Mouse (Mus musculus): ENCODE measurements around the gene Gm9803. TPM values are rescaled to one million over a fixed set of nuclear protein-coding genes. Genes with fewer than 3 reads are reported as not detected.
A peak's percentile ranks its signal among the peaks of the same experiment; 100 is the strongest.
"Not testable (repeated sequence)": the region's sequence is repeated elsewhere in the genome, so short reads cannot be mapped to it uniquely, and the experiment has no call there.

Gm9803 gene
- polyA plus RNA-seq (2016; fragmentation: Nextera tagmentation; extraction: Ambion mirVana): 13.9 and 14.3 TPM in 2 replicates

DNA sequence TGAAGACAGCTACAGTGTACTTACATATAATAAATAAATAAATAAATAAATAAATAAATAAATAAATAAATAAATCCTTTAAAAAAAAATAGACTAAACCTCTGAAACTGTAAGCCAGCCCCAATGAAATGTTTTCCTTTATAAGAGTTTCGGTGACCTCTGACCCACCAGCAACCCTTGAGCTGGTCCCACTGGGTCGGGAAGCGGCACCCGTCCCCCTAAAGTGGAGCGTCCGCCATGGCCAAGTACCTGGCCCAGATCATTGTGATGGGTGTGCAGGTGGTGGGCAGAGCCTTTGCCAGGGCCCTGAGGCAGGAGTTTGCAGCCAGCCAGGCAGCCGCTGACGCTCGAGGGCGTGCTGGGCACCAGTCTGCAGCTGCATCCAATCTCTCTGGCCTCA lies at the start of gene Gm9803:
Gene Gm9803 (plus strand): TSS at position 154 of the 400 bp plus-strand sequence.
- H3K27me3 ChIP-seq (replicated peaks; ENCODE audit: low read depth, poor library complexity, severe bottlenecking); H3K4me3 ChIP-seq; H3K27ac ChIP-seq (replicated peaks); DNase-seq (ENCODE audit: low spot score); H3K9me3 ChIP-seq: not testable (repeated sequence)
- 94% methylated on average over 10 of the region's 10 CpGs for WGBS
- H3K36me3 ChIP-seq (replicated peaks): peaks cover 45% of the 10 kb centered on the region
- peaks cover 19% of the 10 kb centered on the region for H3K4me1 ChIP-seq

- no peak overlapping the region for H3K4me3 ChIP-seq
- no peak for DNase-seq (ENCODE audit: low spot score)
- H3K9me3 ChIP-seq: no peaks in the 10 kb centered on the region
- no peaks in the 10 kb centered on the region for H3K27me3 ChIP-seq (replicated peaks; ENCODE audit: low read depth, poor library complexity, severe bottlenecking)
- H3K27ac ChIP-seq (replicated peaks): no peak overlapping the region
- H3K36me3 ChIP-seq (replicated peaks): no peaks in the 10 kb centered on the region
- peaks cover 17% of the 10 kb centered on the region for H3K4me1 ChIP-seq
- 59% methylated on average over 4 of the region's 4 CpGs for WGBS
These were observed 48.5 kb upstream of the Gm9803 start for GRCm38 (mm10) chr10:43475376-43475775.

DNA sequence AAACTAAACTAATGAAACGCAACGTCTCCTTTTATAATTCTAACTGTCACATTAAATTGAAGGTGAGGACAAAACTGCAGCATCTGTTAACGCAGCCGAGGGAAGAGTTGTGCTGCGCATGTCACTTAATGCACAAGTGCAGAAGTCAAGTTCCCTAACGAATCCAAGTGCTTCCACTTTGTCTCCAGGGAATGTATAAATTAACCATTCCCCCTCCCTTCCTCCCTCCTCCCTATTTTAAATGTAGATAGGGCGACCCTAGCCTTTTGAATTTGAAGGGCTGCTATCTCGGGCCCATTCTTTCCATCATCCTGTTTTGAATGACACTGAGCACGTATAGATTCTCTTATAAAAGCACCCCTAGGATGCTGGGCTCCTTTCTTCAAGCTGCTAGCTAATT lies 46.4 kb upstream of the Gm9803 start:
- peak overlapping the region; percentile 86 for H3K4me3 ChIP-seq
- H3K9me3 ChIP-seq: no peaks in the 10 kb centered on the region
- DNase-seq (ENCODE audit: low spot score): peak; percentile 22
- WGBS: 6% methylated on average over 9 of the region's 9 CpGs
- H3K36me3 ChIP-seq (replicated peaks): no peaks in the 10 kb centered on the region
- H3K4me1 ChIP-seq: peaks cover 38% of the 10 kb centered on the region
- H3K27ac ChIP-seq (replicated peaks): peak overlapping the region; percentile 100
- no peaks in the 10 kb centered on the region for H3K27me3 ChIP-seq (replicated peaks; ENCODE audit: low read depth, poor library complexity, severe bottlenecking)

DNA sequence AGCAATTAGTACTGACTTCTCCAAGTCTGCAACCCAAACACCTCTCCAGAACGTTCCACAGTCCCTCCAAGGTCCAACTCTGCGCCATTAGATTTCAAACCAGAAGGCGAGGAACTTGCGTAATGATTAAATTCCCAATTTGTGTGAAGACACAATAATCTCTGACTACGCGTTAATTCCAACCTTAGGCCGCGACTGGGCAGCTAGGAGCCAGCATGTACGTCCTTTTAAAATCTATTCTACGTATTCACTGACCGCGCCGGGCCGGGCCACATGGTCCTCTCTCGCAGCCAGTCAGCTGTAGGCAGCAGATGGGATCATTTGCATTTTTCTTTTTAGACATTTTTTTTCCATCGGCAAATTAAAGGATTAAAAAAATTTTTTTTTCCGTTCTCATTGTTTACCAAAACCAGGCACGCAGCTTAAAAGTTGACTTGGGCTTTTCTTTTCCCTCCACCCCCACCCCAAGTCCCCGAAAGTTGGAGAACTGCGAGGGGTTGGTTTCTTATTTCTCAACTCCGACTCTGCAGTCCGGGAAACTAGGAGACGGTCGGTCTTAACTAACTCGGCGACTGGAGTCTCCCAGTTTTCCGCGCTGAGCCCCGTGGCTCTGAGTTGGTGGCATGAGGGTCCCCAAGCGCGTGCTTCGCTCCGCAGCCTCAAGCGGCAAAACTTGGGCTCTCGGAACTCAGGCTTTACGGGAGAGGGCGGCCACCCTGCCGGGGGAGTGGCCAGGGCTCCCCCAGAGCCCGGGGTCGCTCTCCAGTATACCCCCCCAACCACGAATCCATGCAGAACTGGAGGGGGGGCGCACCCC lies 45.8 kb upstream of the Gm9803 start:
- WGBS: under 1% methylated on average over 42 of the region's 42 CpGs

DNA sequence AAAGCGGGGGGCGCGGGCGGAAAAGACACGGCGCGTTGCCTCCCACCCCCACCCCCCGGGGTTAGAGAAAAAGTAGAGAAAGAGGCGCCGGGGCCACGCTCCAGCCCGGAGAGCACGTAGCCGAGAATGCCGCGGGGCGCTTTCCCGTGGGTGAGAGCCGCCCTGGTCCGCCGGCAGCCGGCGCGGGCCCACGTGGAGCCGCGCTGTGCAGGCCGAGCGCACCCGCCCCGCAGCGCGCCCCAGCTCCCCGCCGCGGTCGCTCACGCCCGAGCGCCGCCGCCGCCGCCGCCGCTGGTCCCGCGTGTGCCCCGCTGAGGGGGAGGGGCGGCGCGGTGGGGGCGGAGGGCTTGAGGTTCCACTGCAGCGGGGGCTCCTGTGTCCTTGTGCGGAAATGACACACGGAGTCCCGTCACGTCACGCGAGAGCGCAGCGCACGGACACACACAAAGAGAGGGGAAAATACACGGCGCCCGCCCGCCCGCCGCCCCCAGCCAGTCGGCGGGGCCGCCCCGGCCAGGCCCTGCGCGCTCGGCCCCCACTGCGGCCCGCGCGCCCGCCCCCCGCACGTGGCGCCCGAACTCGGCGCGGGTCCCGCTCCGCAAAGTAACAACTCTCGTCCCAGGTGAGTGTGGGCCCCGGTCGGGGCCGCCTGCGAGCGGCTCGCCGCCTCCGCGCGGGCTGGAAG lies 45.0 kb upstream of the Gm9803 start, which contains the start of gene Bend3:
Gene Bend3 (plus strand): TSS at position 81 of the 685 bp plus-strand sequence.
- H3K9me3 ChIP-seq: no peaks in the 10 kb centered on the region
- peak within 1 kb of the TSS; percentile 100 for H3K27ac ChIP-seq (replicated peaks)
- DNase-seq (ENCODE audit: low spot score): peak; percentile 81
- H3K4me1 ChIP-seq: peaks cover 51% of the 10 kb centered on the region
- no peaks in the 10 kb centered on the region for H3K27me3 ChIP-seq (replicated peaks; ENCODE audit: low read depth, poor library complexity, severe bottlenecking)
- H3K4me3 ChIP-seq: peak within 1 kb of the TSS; percentile 86
- WGBS: under 1% methylated on average over 101 of the region's 101 CpGs
- H3K36me3 ChIP-seq (replicated peaks): no peaks in the 10 kb centered on the region

More for the DNA sequence above, 45.8 kb upstream of the Gm9803 start:
- peaks cover 44% of the 10 kb centered on the region for H3K4me1 ChIP-seq
- H3K27me3 ChIP-seq (replicated peaks; ENCODE audit: low read depth, poor library complexity, severe bottlenecking): no peaks in the 10 kb centered on the region
- H3K4me3 ChIP-seq: peak overlapping the region; percentile 86
- H3K9me3 ChIP-seq: no peaks in the 10 kb centered on the region
- DNase-seq (ENCODE audit: low spot score): peak; percentile 85
- no peaks in the 10 kb centered on the region for H3K36me3 ChIP-seq (replicated peaks)
- H3K27ac ChIP-seq (replicated peaks): peak overlapping the region; percentile 100

GRCm38 (mm10) chr10:43479436-43480157 lies 44.3 kb upstream of the Gm9803 start:
- H3K9me3 ChIP-seq: no peaks in the 10 kb centered on the region
- peak overlapping the region; percentile 100 for H3K27ac ChIP-seq (replicated peaks)
- no peaks in the 10 kb centered on the region for H3K27me3 ChIP-seq (replicated peaks; ENCODE audit: low read depth, poor library complexity, severe bottlenecking)
- no peaks in the 10 kb centered on the region for H3K36me3 ChIP-seq (replicated peaks)
- WGBS: under 1% methylated on average over 102 of the region's 103 CpGs
- peak; percentile 90 for DNase-seq (ENCODE audit: low spot score)
- H3K4me3 ChIP-seq: peak overlapping the region; percentile 86
- peaks cover 54% of the 10 kb centered on the region for H3K4me1 ChIP-seq

GRCm38 (mm10) chr10:43480227-43480849 lies 43.5 kb upstream of the Gm9803 start:
- Histone ChIP-seq H3K36me3 (replicated peaks) (no peaks in the 10 kb centered on the region), H3K4me3 (peak overlapping the region; percentile 86), H3K9me3 (no peaks in the 10 kb centered on the region), H3K27ac (replicated peaks) (peak overlapping the region; percentile 100), H3K4me1 (peaks cover 54% of the 10 kb centered on the region), H3K27me3 (replicated peaks; ENCODE audit: low read depth, poor library complexity, severe bottlenecking) (no peaks in the 10 kb centered on the region)
- no peak for DNase-seq (ENCODE audit: low spot score)
- 3% methylated on average over 13 of the region's 13 CpGs for WGBS

GRCm38 (mm10) chr10:43481179-43481578 lies 42.7 kb upstream of the Gm9803 start:
- H3K36me3 ChIP-seq (replicated peaks): peaks cover 7% of the 10 kb centered on the region
- peaks cover 54% of the 10 kb centered on the region for H3K4me1 ChIP-seq
- no peak for DNase-seq (ENCODE audit: low spot score)
- no peaks in the 10 kb centered on the region for H3K9me3 ChIP-seq
- H3K27me3 ChIP-seq (replicated peaks; ENCODE audit: low read depth, poor library complexity, severe bottlenecking): no peaks in the 10 kb centered on the region
- H3K4me3 ChIP-seq: peak overlapping the region; percentile 86
- no peak overlapping the region for H3K27ac ChIP-seq (replicated peaks)
- 30% methylated on average over 4 of the region's 4 CpGs for WGBS

DNA sequence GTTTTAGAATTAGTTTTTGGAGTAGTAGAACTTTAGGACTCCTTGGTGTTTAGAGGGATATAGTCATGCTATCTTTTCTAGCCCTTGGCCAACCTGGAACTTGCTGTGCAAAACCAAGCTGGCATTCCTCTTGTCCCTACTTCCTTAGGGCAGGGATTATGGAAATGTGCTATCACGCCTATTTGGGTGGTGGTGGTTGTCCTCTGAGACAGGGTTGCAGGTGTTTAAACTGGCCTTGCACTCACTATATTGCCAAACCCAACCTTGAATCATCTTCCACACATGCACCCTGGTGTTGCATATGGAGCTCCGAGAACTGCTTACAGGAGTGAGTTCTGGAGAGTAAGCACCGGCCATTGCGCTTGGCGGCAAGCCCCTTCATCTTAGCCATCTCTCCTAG lies 41.9 kb upstream of the Gm9803 start:
- H3K4me1 ChIP-seq: peaks cover 50% of the 10 kb centered on the region

DNA sequence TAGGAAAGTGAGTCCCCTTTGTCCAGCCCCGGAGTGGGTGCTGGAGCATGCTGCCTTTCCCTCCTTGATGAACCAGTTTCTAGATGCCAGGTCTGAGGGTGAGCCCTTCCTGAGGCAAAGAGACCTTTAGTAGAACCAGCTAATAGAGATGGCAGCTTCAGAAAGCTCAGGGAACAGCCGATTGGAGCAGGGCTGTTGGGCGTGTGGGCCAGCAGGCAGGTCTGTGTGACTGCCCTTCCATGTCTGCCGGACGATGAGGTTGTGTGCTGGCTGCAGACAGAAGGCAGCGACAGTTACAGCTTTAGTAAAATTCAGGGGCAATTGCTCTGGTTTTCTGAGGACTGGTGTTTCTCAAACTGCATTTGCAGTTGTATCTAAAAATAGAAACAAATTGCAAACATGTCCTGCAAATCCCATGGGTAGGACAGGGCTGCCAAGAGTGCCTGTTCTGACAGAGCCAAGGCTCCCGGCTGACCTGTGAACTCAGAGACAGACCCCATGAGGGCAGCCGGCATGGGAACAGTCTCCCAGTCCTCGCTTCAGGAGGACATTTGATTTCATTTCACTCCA lies 40.4 kb upstream of the Gm9803 start:
- 36% methylated on average over 9 of the region's 9 CpGs for WGBS
- Histone ChIP-seq H3K27ac (replicated peaks) (peak overlapping the region; percentile 71), H3K4me3 (peak overlapping the region; percentile 32), H3K4me1 (peaks cover 54% of the 10 kb centered on the region), H3K36me3 (replicated peaks) (peaks cover 14% of the 10 kb centered on the region), H3K9me3 (no peaks in the 10 kb centered on the region), H3K27me3 (replicated peaks; ENCODE audit: low read depth, poor library complexity, severe bottlenecking) (no peaks in the 10 kb centered on the region)
- peak; percentile 46 for DNase-seq (ENCODE audit: low spot score)

More for the DNA sequence above, 41.9 kb upstream of the Gm9803 start:
- H3K9me3 ChIP-seq: no peaks in the 10 kb centered on the region
- 93% methylated on average over 5 of the region's 5 CpGs for WGBS
- no peak overlapping the region for H3K27ac ChIP-seq (replicated peaks)
- H3K4me3 ChIP-seq: no peak overlapping the region
- H3K36me3 ChIP-seq (replicated peaks): peaks cover 14% of the 10 kb centered on the region
- no peak for DNase-seq (ENCODE audit: low spot score)
- H3K27me3 ChIP-seq (replicated peaks; ENCODE audit: low read depth, poor library complexity, severe bottlenecking): no peaks in the 10 kb centered on the region

- WGBS: 86% methylated on average over 6 of the region's 6 CpGs
- no peaks in the 10 kb centered on the region for H3K27me3 ChIP-seq (replicated peaks; ENCODE audit: low read depth, poor library complexity, severe bottlenecking)
- no peak overlapping the region for H3K4me3 ChIP-seq
- H3K36me3 ChIP-seq (replicated peaks): peaks cover 14% of the 10 kb centered on the region
- peaks cover 70% of the 10 kb centered on the region for H3K4me1 ChIP-seq
- no peaks in the 10 kb centered on the region for H3K9me3 ChIP-seq
- no peak overlapping the region for H3K27ac ChIP-seq (replicated peaks)
- DNase-seq (ENCODE audit: low spot score): no peak
These were observed 38.1 kb upstream of the Gm9803 start for GRCm38 (mm10) chr10:43485751-43486268.
